Mouse (Mus musculus): ENCODE results near the gene Map3k15.

GRCm38 (mm10) chrX:160148859-160149258 is 160.6 kb downstream of the Map3k15 start:
- TF ChIP-seq CTCF (IDR thresholded peaks at IDR 0.05; ENCODE audit: low read depth), result no peak
- TF ChIP-seq EP300 (IDR thresholded peaks at IDR 0.05; ENCODE audit: low read depth), result no peak
